Mouse (Mus musculus) cerebellum, adult 2 months (tissue): ENCODE measurements around the gene Ascl3. TPM values are rescaled to one million over a fixed set of nuclear protein-coding genes. Genes with fewer than 3 reads are reported as not detected.

Experiments used
- DNase-seq, 2 experiments: peaks; one replicate each; pipeline ENCODE4 v3.0.0; 2021
- H3K27ac ChIP-seq: fragments of 200-500 bp; 2 replicates; pipeline ENCODE4 v1.5.1; 2012; ENCODE audit warnings: low read length, control low read depth, inconsistent platforms; ENCODE audit not compliant: insufficient read depth
- H3K27me3 ChIP-seq: fragments of 200-500 bp; 2 replicates; pipeline ENCODE4 v1.6.1; 2012; ENCODE audit warnings: inconsistent platforms, mild to moderate bottlenecking, low read length, moderate library complexity; ENCODE audit not compliant: control insufficient read depth, insufficient read depth
- H3K4me1 ChIP-seq: fragments of 200-500 bp; 2 replicates; pipeline ENCODE4 v1.6.1; 2011; ENCODE audit warnings: low read length; ENCODE audit not compliant: control insufficient read depth, insufficient read depth
- H3K4me3 ChIP-seq: fragments of 200-500 bp; replicated peaks from 2 replicates; pipeline ENCODE3; 2011; ENCODE audit warnings: mild to moderate bottlenecking, low read depth, low read length, control low read depth; ENCODE audit not compliant: insufficient read depth
- CTCF ChIP-seq: fragments of 200-500 bp; IDR thresholded peaks from 2 replicates; pipeline ENCODE4 v1.5.1; 2011; ENCODE audit warnings: low read depth, mild to moderate bottlenecking, control low read depth, low read length, moderate library complexity, borderline replicate concordance; ENCODE audit not compliant: insufficient read depth
- POLR2A ChIP-seq: fragments of 200-500 bp; IDR thresholded peaks from 2 replicates; pipeline ENCODE4 v1.6.1; 2011; ENCODE audit warnings: low read length, control low read depth, borderline replicate concordance; ENCODE audit not compliant: insufficient read depth
- WGBS: fragments of 180-500 bp; shearing (Covaris S2); methylation state at CpG from one replicate; pipeline ENCODE4 v1.1.7; 2018; 5-methylcytosine and 5-hydroxymethylcytosine counted together
- polyA plus RNA-seq: library from polyadenylated mRNA; depleted of rRNA; stranded (reverse); fragments of >200 nt; gene quantifications from 2 replicates; pipeline ENCODE4 v1.2.3, GENCODE M21; 2012

Gene Ascl3
- polyA plus RNA-seq, 1 experiment = 0.39 TPM

- WGBS = under 1% methylated on average over 74 of the region's 74 CpGs
- TF ChIP-seq CTCF (no peak), POLR2A (no peak; the same call in none of the 2 replicates)
- peak; percentile 81 to 88 for DNase-seq
- Histone ChIP-seq H3K27ac (peak within 1 kb of the TSS; percentile 94), H3K4me1 (peaks cover 2% of the 10 kb centered on the region; the same call in 1 of the 2 replicates), H3K4me3 (peak within 1 kb of the TSS; percentile 96), H3K27me3 (no peaks in the 10 kb centered on the region; the same call in 1 of the 2 replicates)
These were observed 20.7 kb upstream of the Ascl3 start, which contains the start of gene Tmem9b for GRCm38 (mm10) chr7:109752008-109752925. Tmem9b (minus strand) TSS chr7:109752875.

GRCm38 (mm10) chr7:109751427-109752007, 20.0 kb upstream of the Ascl3 start:
- WGBS = 1% methylated on average over 13 of the region's 13 CpGs
- TF ChIP-seq CTCF (no peak), POLR2A (no peak)
- Histone ChIP-seq H3K27me3 (no peaks in the 10 kb centered on the region; the same call in 1 of the 2 replicates), H3K4me1 (peaks cover 2% of the 10 kb centered on the region; the same call in 1 of the 2 replicates), H3K27ac (peak overlapping the region; percentile 94), H3K4me3 (peak overlapping the region; percentile 96)
- no peak for DNase-seq

DNA sequence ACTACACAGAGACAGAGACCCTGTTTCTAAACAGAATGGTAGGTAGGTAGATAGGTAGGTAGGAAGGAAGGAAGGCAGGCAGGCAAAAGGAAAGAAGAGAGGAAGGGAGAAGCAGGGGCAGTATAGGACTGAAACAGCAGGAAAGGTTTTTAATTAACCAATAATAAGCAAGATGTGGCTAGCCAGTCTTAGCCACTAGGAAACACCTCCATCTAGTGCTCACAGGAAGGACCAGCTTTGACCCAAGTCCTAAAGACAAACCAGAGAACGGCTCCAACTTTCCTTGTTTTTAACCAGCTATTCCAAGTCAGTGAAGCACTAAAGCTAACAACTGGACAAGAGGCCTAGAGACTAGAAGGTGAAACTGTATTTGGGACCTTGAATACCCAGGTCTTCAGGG, 16.2 kb upstream of the Ascl3 start:
- TF ChIP-seq POLR2A = no peak

DNA sequence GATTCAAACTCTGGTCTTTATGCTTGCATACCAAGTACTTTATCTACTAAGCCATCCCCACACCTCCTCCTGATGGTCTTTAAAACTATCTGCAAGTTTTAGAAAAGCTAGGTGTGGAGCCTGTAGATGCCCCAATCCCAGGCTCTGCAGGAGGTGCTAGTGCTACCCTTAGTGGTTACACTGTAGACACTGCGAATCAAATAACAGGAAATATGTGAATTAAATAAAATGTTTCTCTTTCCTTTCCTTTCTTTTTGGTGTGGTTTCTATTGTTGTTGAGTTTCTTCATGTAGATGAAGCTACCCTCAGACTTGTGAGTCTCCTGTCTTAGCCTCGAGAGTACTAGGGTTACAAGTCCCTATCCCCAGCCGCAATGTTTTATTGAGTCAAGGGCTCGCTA, 10.2 kb upstream of the Ascl3 start:
- 90% methylated on average over 4 of the region's 4 CpGs for WGBS
- Histone ChIP-seq H3K27ac (no peak overlapping the region), H3K27me3 (no peaks in the 10 kb centered on the region), H3K4me1 (no peaks in the 10 kb centered on the region), H3K4me3 (no peak overlapping the region)
- TF ChIP-seq CTCF = no peak
- no peak for TF ChIP-seq POLR2A
- no peak for DNase-seq

More for the DNA sequence above, 16.2 kb upstream of the Ascl3 start:
- WGBS = 49% methylated on average over 1 of the region's 1 CpGs
- Histone ChIP-seq H3K27me3 (no peaks in the 10 kb centered on the region; the same call in 1 of the 2 replicates), H3K4me3 (no peak overlapping the region), H3K4me1 (peaks cover 2% of the 10 kb centered on the region; the same call in 1 of the 2 replicates), H3K27ac (no peak overlapping the region)
- no peak for DNase-seq

DNA sequence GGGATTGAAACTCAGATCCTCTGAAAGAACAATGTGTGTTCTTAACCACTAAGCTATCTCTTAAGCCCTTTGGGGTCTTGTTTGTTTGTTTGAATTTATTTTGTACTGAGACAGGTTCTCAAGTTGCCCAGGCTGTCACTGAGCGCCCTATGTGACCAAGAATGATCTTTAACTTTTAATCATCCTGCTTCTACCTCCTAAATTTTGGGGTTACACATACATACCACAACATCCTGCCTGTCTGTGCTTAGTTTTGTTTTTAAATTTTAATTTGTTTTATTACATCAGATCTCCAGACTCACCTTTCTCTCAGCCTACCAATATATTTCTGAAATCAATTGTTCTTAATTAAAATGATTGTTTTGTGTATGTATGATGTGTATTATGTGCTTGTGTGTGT, 9.5 kb upstream of the Ascl3 start:
- TF ChIP-seq POLR2A = no peak
- TF ChIP-seq CTCF = no peak
- no peak for DNase-seq
- WGBS = 100% methylated on average over 1 of the region's 1 CpGs
- no peaks in the 10 kb centered on the region for H3K27me3 ChIP-seq
- H3K27ac ChIP-seq = no peak overlapping the region
- H3K4me1 ChIP-seq = no peaks in the 10 kb centered on the region
- H3K4me3 ChIP-seq = no peak overlapping the region

GRCm38 (mm10) chr7:109739822-109740370, 8.4 kb upstream of the Ascl3 start:
- WGBS = 96% methylated on average over 5 of the region's 5 CpGs
- no peak overlapping the region for H3K4me3 ChIP-seq
- H3K27ac ChIP-seq = no peak overlapping the region
- no peak for TF ChIP-seq POLR2A
- TF ChIP-seq CTCF = no peak
- no peak for DNase-seq
- no peaks in the 10 kb centered on the region for H3K27me3 ChIP-seq
- no peaks in the 10 kb centered on the region for H3K4me1 ChIP-seq

- TF ChIP-seq CTCF (no peak), POLR2A (no peak)
- no peak overlapping the region for H3K4me3 ChIP-seq
- no peak overlapping the region for H3K27ac ChIP-seq
- H3K27me3 ChIP-seq = no peaks in the 10 kb centered on the region
- DNase-seq = no peak
- 89% methylated on average over 4 of the region's 4 CpGs for WGBS
- no peaks in the 10 kb centered on the region for H3K4me1 ChIP-seq
These were observed 3.3 kb upstream of the Ascl3 start for GRCm38 (mm10) chr7:109734806-109735205.
